Mouse (Mus musculus) testis, adult 2 months (tissue): Measurements from ENCODE around the gene Sdk2.

Experiments
- CTCF ChIP-seq: fragments of 200-500 bp; IDR thresholded peaks from 2 replicates; pipeline ENCODE4 v1.5.1; 2012; ENCODE audit warnings: low read depth, mild to moderate bottlenecking, inconsistent platforms, low read length, moderate library complexity; ENCODE audit not compliant: control insufficient read depth, insufficient read depth, insufficient replicate concordance
- POLR2A ChIP-seq: fragments of 200-500 bp; IDR thresholded peaks from 2 replicates; pipeline ENCODE4 v1.6.1; 2012; ENCODE audit warnings: low read depth, mild to moderate bottlenecking, inconsistent platforms, low read length, moderate library complexity; ENCODE audit not compliant: control insufficient read depth

DNA sequence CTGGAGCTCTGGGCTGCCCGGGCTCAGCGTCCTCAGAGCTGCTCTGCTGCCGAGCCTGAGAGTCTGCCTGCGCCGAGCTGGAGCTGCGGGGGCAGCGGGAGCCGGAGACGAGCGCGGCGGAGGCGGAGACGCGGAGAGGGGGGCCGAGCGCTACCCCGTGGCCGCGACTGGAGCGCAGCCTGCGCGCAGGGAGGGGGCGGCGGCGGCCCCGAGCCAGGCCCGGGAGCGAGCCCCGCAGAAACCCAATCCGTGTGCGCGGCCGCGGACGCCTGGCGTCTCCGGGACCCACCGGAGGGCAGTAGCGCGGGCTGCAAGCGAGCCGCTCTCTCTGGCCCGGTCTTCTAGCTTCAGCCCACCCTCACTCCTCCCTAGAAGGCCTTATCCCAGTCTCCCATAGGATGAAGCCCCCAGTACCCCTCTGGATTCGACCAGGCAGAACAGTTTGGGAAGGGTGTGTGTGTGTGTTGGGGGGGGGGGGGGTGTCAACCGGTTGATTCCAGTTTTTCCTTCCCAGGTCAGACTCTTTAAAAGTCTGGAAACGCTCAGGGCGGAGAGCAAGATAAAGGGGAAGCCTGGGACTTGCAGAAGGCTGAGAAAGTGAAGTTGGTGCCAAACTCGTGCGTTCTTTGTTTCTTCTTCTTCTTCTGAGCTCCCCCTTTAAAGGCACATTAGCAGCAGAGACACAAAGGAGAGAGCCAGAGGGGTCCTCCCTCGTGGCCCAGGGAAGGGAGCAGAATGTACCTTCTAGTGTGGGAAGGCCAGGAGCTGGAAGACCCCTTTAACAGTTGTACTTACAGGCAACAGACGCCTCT, at the start of gene Sdk2:
- TF ChIP-seq POLR2A: no peak
- no peak for TF ChIP-seq CTCF
